Mouse (Mus musculus): Measurements from ENCODE around the gene Slc44a1.

Gene Slc44a1

GRCm38 (mm10) chr4:53431585-53432234 is 8.5 kb upstream of the Slc44a1 start:
- DNase-seq, result peak; percentile 56 to 72

GRCm38 (mm10) chr4:53437110-53437755 is 3.0 kb upstream of the Slc44a1 start:
- no peak for DNase-seq

GRCm38 (mm10) chr4:53438386-53438785 is 1.8 kb upstream of the Slc44a1 start:
- DNase-seq, result no peak

GRCm38 (mm10) chr4:53438836-53439480 is 1.3 kb upstream of the Slc44a1 start:
- DNase-seq, result no peak

GRCm38 (mm10) chr4:53439636-53440009 is 590 bp upstream of the Slc44a1 start:
- DNase-seq, result no peak

- peak; percentile 79 to 83 for DNase-seq
These were observed 781 bp downstream of the Slc44a1 start for GRCm38 (mm10) chr4:53440816-53441571.

GRCm38 (mm10) chr4:53441683-53442082 is 1.5 kb downstream of the Slc44a1 start:
- DNase-seq, result no peak

- no peak for DNase-seq
These were observed 6.0 kb downstream of the Slc44a1 start for GRCm38 (mm10) chr4:53446216-53446615.

- no peak for DNase-seq
These were observed 7.6 kb downstream of the Slc44a1 start for GRCm38 (mm10) chr4:53447773-53448172.

GRCm38 (mm10) chr4:53450736-53451135 is 10.5 kb downstream of the Slc44a1 start:
- peak in 1 of 2 experiments; percentile 56 for DNase-seq

GRCm38 (mm10) chr4:53451887-53452286 is 11.7 kb downstream of the Slc44a1 start:
- DNase-seq, result peak; percentile 43 to 56

GRCm38 (mm10) chr4:53452457-53452856 is 12.2 kb downstream of the Slc44a1 start:
- no peak for DNase-seq

- DNase-seq, result no peak
These were observed 13.0 kb downstream of the Slc44a1 start for GRCm38 (mm10) chr4:53452976-53453889.

GRCm38 (mm10) chr4:53455885-53456284 is 15.7 kb downstream of the Slc44a1 start:
- no peak for DNase-seq

GRCm38 (mm10) chr4:53456570-53456969 is 16.4 kb downstream of the Slc44a1 start:
- DNase-seq, result no peak

GRCm38 (mm10) chr4:53458503-53458902 is 18.3 kb downstream of the Slc44a1 start:
- DNase-seq, result no peak

GRCm38 (mm10) chr4:53459697-53460096 is 19.5 kb downstream of the Slc44a1 start:
- DNase-seq, result no peak

GRCm38 (mm10) chr4:53461026-53461425 is 20.8 kb downstream of the Slc44a1 start:
- DNase-seq, result peak; percentile 66 to 73

- no peak for DNase-seq
These were observed 21.9 kb downstream of the Slc44a1 start for GRCm38 (mm10) chr4:53462069-53462468.

GRCm38 (mm10) chr4:53462505-53463251 is 22.5 kb downstream of the Slc44a1 start:
- DNase-seq, result no peak

- DNase-seq, result no peak
These were observed 25.7 kb downstream of the Slc44a1 start for GRCm38 (mm10) chr4:53465887-53466286.
